Mouse (Mus musculus) C2C12 (cell line): ENCODE data around the gene Ppara. TPM values are rescaled to one million over a fixed set of nuclear protein-coding genes. Genes with fewer than 3 reads are reported as not detected.

ENCODE experiments used
- H3K27me3 ChIP-seq: one replicate; pipeline ENCODE4 v1.6.1; 2011; ENCODE audit not compliant: control insufficient read depth, insufficient read depth, insufficient read length
- H3K36me3 ChIP-seq: one replicate; pipeline ENCODE4 v1.6.1; 2011; ENCODE audit not compliant: control insufficient read depth, insufficient read depth
- H3K4me3 ChIP-seq: one replicate; pipeline ENCODE4 v1.5.1; 2011; ENCODE audit warnings: mild to moderate bottlenecking, control low read depth; ENCODE audit not compliant: poor library complexity, insufficient read depth, severe bottlenecking
- H3K79me2 ChIP-seq: one replicate; pipeline ENCODE4 v1.6.1; 2011; ENCODE audit not compliant: control insufficient read depth, insufficient read depth
- H3K79me3 ChIP-seq: one replicate; pipeline ENCODE4 v1.6.1; 2011; ENCODE audit warnings: low read depth, control low read depth
- H3ac ChIP-seq: one replicate; pipeline ENCODE3; 2011; ENCODE audit warnings: low read depth; ENCODE audit not compliant: control insufficient read depth, insufficient read length
- CEBPB ChIP-seq: IDR thresholded peaks from one replicate; pipeline ENCODE4 v1.6.1; 2011; ENCODE audit warnings: low read depth, mild to moderate bottlenecking, control low read depth, moderate library complexity
- CTCF ChIP-seq: IDR thresholded peaks from one replicate; pipeline ENCODE4 v1.5.1; 2011; ENCODE audit not compliant: control insufficient read depth, insufficient read depth, insufficient read length
- FOSL1 ChIP-seq: IDR thresholded peaks from one replicate; pipeline ENCODE4 v1.8.0; 2011; ENCODE audit warnings: mild to moderate bottlenecking, low read length; ENCODE audit not compliant: poor library complexity, insufficient read depth, severe bottlenecking
- MAX ChIP-seq: IDR thresholded peaks from one replicate; pipeline ENCODE4 v1.6.1; 2011; ENCODE audit warnings: mild to moderate bottlenecking, control low read depth
- MYOD1 ChIP-seq: IDR thresholded peaks from one replicate; pipeline ENCODE4 v1.6.1; 2011; ENCODE audit warnings: low read depth; ENCODE audit not compliant: control insufficient read depth, insufficient read length
- MYOG ChIP-seq: IDR thresholded peaks from one replicate; pipeline ENCODE4 v1.6.1; 2011; ENCODE audit not compliant: control insufficient read depth, insufficient read length; ENCODE audit errors: extremely low read depth
- USF1 ChIP-seq: IDR thresholded peaks from one replicate; pipeline ENCODE4 v1.6.1; 2011; ENCODE audit warnings: low read depth, mild to moderate bottlenecking, control low read depth, moderate library complexity
- polyA plus RNA-seq: library from polyadenylated mRNA; unstranded; fragments of >200 nt; fragmentation: generic; extraction: Trizol; gene quantifications from one replicate; pipeline ENCODE4 v1.2.1, GENCODE M21; 2012; ENCODE audit warnings: missing spikeins

Gene Ppara
- polyA plus RNA-seq, 1 experiment: 0.08 TPM

DNA sequence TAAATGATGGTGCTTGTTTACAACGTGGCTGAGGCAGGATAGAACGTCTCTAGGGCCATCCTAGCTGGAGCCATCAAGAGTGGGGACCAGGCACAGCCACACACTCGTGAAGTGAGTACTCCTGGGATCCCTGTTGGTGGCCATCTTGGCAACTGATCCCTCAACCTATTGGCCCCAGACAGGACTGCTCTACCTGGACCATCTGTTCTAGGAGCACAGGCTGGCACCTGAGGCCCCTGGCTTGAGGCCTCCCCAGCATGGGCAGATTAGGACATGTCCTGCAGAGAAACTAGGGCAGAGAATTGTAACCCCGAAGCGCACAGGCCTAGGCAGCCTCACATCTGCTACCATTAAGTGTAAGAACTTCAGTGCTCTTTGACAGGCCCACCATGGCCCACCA, 35.3 kb upstream of the Ppara start:
- Histone ChIP-seq H3K27me3 (no peaks in the 10 kb centered on the region), H3K79me3 (peaks cover 57% of the 10 kb centered on the region), H3K4me3 (no peak overlapping the region), H3K36me3 (peaks cover 100% of the 10 kb centered on the region), H3K79me2 (peaks cover 98% of the 10 kb centered on the region), H3ac (no peak overlapping the region)
- TF ChIP-seq FOSL1: no peak

DNA sequence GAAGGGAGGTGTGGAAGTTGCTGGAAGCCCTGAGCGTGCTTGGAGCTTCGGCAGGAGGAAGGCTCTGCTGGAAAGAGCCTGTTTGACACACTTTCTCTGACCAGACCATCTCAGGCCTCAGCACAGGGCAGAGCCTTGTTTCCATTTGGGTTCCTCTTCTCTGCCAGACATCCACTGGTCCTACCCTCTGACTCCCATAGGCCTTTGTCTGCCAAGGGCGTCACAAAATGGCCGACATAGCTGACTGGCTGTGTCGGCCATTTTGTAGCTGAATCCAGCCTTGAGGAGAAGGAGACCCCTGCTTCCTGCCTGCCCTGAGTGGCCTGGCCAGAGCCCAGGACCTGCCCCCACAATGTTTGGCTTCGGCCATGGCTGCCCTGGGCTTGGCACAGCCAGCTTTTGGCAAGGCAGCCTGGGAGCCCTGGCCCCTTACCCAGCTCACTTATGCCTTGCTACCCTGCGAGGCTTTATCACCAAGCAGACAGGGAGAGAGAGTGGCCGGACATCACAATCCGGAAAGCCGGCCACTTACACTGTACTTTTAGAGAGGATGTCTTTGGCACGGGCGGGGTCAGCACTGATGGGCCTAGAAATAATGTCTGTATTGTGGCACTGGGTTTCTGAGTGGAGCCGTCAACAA, 34.8 kb upstream of the Ppara start:
- H3K79me3 ChIP-seq: peaks cover 51% of the 10 kb centered on the region
- H3K36me3 ChIP-seq: peaks cover 100% of the 10 kb centered on the region
- H3ac ChIP-seq: no peak overlapping the region
- H3K79me2 ChIP-seq: peaks cover 97% of the 10 kb centered on the region
- H3K27me3 ChIP-seq: no peaks in the 10 kb centered on the region
- no peak for TF ChIP-seq MYOD1
- no peak for TF ChIP-seq MYOG
- no peak for TF ChIP-seq MAX
- no peak overlapping the region for H3K4me3 ChIP-seq

DNA sequence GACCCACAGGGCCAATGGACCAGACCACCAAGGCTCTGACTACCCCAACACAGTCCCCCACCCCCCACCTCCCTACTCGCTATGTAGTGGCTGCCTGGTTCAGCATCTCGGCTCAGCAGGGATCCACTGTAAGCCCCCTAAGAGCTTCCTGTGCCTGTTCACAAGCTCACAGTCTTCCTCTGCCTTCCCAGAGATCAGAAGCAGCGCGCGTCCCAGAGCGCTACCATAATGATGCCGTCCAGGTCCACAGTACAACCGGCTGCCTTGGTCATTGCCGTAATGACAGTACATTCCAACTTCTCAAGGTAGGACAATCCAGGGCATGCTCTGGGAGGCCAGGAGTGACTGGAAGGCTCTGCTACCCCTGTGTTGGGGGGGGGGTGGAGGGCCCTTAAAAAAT, 34.1 kb upstream of the Ppara start:
- H3K79me3 ChIP-seq: peaks cover 44% of the 10 kb centered on the region
- H3K79me2 ChIP-seq: peaks cover 90% of the 10 kb centered on the region
- H3K4me3 ChIP-seq: no peak overlapping the region
- H3K27me3 ChIP-seq: no peaks in the 10 kb centered on the region
- H3ac ChIP-seq: no peak overlapping the region
- peaks cover 100% of the 10 kb centered on the region for H3K36me3 ChIP-seq
- TF ChIP-seq CEBPB (no peak), MYOG (no peak), CTCF (no peak), MAX (no peak), MYOD1 (no peak)

DNA sequence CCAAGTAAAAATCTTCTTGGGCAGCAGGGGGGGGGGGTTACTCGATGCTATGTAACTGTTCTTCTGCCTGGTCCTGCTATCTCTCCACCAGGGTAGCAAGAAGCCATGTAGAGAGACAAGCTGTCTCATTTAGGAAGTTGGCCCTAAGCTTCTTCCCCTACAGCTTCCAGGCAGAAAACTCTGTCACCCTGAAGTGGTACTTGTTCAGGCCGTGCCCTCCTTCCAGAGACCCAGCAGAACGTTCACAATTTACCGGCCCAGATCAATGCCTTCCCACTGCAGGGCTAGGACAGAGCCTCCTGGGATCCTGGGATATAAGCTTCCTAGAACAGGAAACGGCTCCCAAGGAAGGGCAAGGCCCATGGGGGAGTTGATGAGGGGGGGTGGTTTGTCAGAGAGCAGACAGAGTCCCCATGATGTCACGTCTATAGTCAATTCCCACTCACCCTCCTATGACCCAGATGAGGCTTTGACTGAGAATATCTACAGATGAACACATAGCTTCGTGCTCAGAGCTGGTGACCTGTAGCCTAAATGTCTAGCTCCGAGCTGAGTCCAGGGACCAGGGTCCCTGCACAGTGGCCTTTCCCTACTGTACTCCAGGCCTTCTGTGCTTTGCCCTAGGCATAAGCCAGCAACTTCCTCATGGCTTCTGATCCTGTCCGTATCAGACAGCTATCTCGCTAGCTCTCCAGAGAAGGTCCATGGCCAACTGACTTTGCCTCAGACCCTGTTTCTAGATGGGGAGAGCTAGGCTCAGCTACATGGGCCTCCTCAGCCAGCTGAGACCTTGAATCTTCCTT, 33.5 kb upstream of the Ppara start:
- Histone ChIP-seq H3K27me3 (no peaks in the 10 kb centered on the region), H3K36me3 (peaks cover 100% of the 10 kb centered on the region), H3ac (no peak overlapping the region), H3K79me2 (peaks cover 84% of the 10 kb centered on the region), H3K79me3 (peaks cover 38% of the 10 kb centered on the region), H3K4me3 (no peak overlapping the region)
- TF ChIP-seq FOSL1 (no peak), MYOD1 (no peak), CEBPB (no peak), USF1 (no peak)

DNA sequence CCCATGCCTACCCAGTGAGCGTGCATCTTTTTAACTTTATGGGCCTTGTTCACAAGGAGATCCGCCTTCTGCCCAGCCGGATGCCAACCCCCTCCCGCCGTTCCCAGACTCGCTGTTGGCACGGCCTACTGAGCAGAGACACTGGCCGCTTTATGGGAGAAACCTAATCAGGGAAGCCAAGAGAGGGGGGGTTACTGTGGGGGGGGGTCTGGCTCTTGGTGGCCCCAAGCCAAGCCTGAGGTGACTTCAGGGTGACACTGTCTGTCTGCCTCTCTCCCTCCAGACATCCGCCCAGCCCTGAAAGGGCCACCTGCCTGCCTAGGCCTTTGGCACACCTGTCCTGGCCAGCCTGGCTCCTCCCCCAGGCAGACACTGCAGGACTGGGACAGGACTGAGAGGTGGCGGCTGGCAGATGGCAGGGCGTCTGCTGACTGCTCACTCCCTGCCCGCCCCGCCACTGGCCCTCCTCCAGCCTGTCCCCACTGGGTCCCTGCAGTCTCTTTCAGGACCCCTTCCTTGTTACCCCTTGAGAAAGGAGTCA, 32.3 kb upstream of the Ppara start:
- Histone ChIP-seq H3K36me3 (peaks cover 100% of the 10 kb centered on the region), H3ac (no peak overlapping the region)

DNA sequence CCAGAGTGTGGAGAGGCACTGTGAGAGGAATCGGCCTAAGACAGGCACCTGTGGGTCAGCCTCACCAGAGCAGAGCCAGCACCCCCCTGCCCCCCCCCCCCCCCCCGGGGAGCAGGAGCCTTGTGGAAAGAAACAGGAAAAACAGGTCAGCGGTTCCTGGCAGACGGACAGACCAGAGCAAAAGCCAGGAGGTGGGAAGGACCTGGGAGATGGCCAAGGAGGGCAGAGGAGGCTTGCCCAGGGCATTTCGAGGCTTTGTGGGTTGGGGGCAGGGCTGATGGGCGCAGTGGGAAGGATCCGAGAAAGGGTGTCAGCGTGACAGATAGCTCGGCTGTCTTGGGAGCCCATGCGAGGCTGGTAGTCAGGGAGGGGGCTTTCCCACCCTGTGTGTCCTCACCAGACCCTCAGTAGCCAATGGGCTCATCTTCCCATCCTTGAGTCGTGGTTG, 31.6 kb upstream of the Ppara start:
- Histone ChIP-seq H3K27me3 (no peaks in the 10 kb centered on the region), H3K79me3 (peaks cover 26% of the 10 kb centered on the region), H3K36me3 (peaks cover 95% of the 10 kb centered on the region), H3K4me3 (no peak overlapping the region), H3K79me2 (peaks cover 65% of the 10 kb centered on the region), H3ac (no peak overlapping the region)
- TF ChIP-seq CEBPB (no peak), USF1 (no peak), MYOD1 (no peak), CTCF (no peak), MYOG (no peak), MAX (no peak), FOSL1 (no peak)

More for the DNA sequence above, 32.3 kb upstream of the Ppara start:
- Histone ChIP-seq H3K79me2 (peaks cover 72% of the 10 kb centered on the region), H3K4me3 (no peak overlapping the region), H3K27me3 (no peaks in the 10 kb centered on the region), H3K79me3 (peaks cover 30% of the 10 kb centered on the region)
- TF ChIP-seq CTCF (no peak), USF1 (no peak), MYOD1 (no peak), FOSL1 (no peak)
